Mouse (Mus musculus) left cerebral cortex, adult 8-10 months (tissue): ENCODE measurements around the gene Tex46. TPM values are rescaled to one million over a fixed set of nuclear protein-coding genes. Genes with fewer than 3 reads are reported as not detected.

ENCODE experiments used
- microRNA-seq, 2 experiments: library from miRNA; unstranded; fragments of <30 nt; microRNA quantifications; one replicate each; pipeline ENCODE4 v1.2.0; 2022
- total RNA-seq, 4 experiments: library from RNA; stranded (reverse); gene quantifications; 2 replicates each; pipeline ENCODE4 v1.2.4; 2022

Gene Tex46
- total RNA-seq, 4 experiments from 2014 or later, result not detected

Small RNA genes within 50 kb of the gene (microRNA-seq; reads per million reads assigned to microRNA genes)
- 0 reads per million in 2 experiments for gene Gm22180

Other genes with a start within 250 kb of the Tex46 start
- 10 to 100 TPM in 1 of 4 experiments, 1 to 10 TPM in 3; 6.4 to 10.4 (median 8.2) TPM for gene Htr1d, start 186.9 kb upstream of the Tex46 start, total RNA-seq
- gene 6030445D17Rik, start 148.2 kb upstream of the Tex46 start, total RNA-seq, result under 1 TPM; 0.41 to 0.70 (median 0.64) TPM
- 10 to 100 TPM; 64.7 to 98.2 (median 71.4) TPM for gene Luzp1, start 140.7 kb upstream of the Tex46 start, total RNA-seq
- gene Kdm1a, start 7.7 kb upstream of the Tex46 start, total RNA-seq, result 10 to 100 TPM; 85.9 to 94.4 (median 88.5) TPM
- gene Lactbl1, start 12.2 kb downstream of the Tex46 start, total RNA-seq, result not detected
- 10 to 100 TPM; 13.2 to 15.0 (median 14.0) TPM for gene Ephb2, start 225.6 kb downstream of the Tex46 start, total RNA-seq